Comparison of ENCODE assay signal across 21 mouse cellular contexts in the genomic region with DNA sequence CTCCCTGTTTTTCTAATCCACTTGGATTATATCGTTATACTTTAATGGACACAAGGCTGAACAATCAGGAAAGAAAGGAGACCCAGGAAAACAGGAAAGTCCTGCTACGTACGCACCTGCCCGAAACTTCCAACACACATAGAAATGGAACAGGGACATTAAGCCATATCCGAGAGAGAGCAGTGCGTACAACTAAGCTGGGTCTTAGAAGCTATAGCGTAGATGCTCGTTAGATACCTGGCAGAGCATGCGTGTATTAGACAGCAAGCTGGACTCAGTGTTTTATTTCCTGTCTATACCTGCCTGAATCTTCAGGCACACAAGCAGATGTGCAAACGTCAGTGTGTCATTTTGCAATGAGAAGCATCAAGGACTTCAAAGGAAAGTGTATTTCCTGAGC.
"Had no signal": no experiment of that assay in that cellular context is flagged by ENCODE, and none has a peak within 500 bp of the region (broad histone marks: within the 10 kb centered on the region; RNA-seq: fewer than 3 reads in every experiment).

No protein-coding gene starts in this region.

- H3K27me3 ChIP-seq: limb, embryonic 12.5 days; limb, embryonic 15.5 days; megakaryocyte, embryonic 14.5 days; midbrain, embryonic 13.5 days; neural tube, embryonic 12.5 days; neural tube, embryonic 15.5 days had no signal

- ATAC-seq: liver, postnatal 0 days; lung, postnatal 0 days; midbrain, embryonic 13.5 days had no signal

- H3K9me3 ChIP-seq: limb, embryonic 12.5 days; limb, embryonic 15.5 days; midbrain, embryonic 10.5 days; midbrain, embryonic 13.5 days; neural tube, embryonic 12.5 days; neural tube, embryonic 15.5 days had no signal

- H3K9ac ChIP-seq: limb, embryonic 12.5 days; limb, embryonic 15.5 days; liver, embryonic 14.5 days; liver, postnatal 0 days; lung, embryonic 14.5 days; midbrain, embryonic 13.5 days; neural tube, embryonic 12.5 days; neural tube, embryonic 15.5 days had no signal

- H3K4me1 ChIP-seq: megakaryocyte, embryonic 14.5 days; neural tube, embryonic 12.5 days had no signal

- H3K36me3 ChIP-seq: limb, embryonic 12.5 days; limb, embryonic 15.5 days; midbrain, embryonic 10.5 days; midbrain, embryonic 13.5 days; neural tube, embryonic 12.5 days; neural tube, embryonic 15.5 days had no signal

- H3K27ac ChIP-seq: limb, embryonic 12.5 days; limb, embryonic 15.5 days; liver, embryonic 14.5 days; midbrain, embryonic 10.5 days; midbrain, embryonic 13.5 days; neural tube, embryonic 12.5 days; neural tube, embryonic 15.5 days had no signal

- H3K4me2 ChIP-seq: limb, embryonic 12.5 days; limb, embryonic 15.5 days; liver, embryonic 11.5 days; lung, embryonic 14.5 days; midbrain, embryonic 13.5 days; neural tube, embryonic 12.5 days; neural tube, embryonic 15.5 days had no signal

- H3K4me3 ChIP-seq: limb, embryonic 12.5 days; limb, embryonic 15.5 days; megakaryocyte, embryonic 14.5 days; midbrain, embryonic 10.5 days; midbrain, embryonic 13.5 days; neural tube, embryonic 12.5 days; neural tube, embryonic 15.5 days had no signal

- DNase-seq: kidney, adult 9 months; kidney, postnatal 14 days; kidney, postnatal 4 days; left cerebral cortex, postnatal 4 days; liver, postnatal 0 days; lung, embryonic 14.5 days; right cerebral cortex, adult 18-20 months; right cerebral cortex, postnatal 14 days; right cerebral cortex, postnatal 4 days; thymus, adult 18-20 months; thymus, postnatal 36 days had no signal
